Mouse (Mus musculus): Measurements from ENCODE around the gene Vkorc1l1. TPM values are rescaled to one million over a fixed set of nuclear protein-coding genes. Genes with fewer than 3 reads are reported as not detected.

The Vkorc1l1 gene
- polyA plus RNA-seq, 1 experiment: 32.4 TPM

DNA sequence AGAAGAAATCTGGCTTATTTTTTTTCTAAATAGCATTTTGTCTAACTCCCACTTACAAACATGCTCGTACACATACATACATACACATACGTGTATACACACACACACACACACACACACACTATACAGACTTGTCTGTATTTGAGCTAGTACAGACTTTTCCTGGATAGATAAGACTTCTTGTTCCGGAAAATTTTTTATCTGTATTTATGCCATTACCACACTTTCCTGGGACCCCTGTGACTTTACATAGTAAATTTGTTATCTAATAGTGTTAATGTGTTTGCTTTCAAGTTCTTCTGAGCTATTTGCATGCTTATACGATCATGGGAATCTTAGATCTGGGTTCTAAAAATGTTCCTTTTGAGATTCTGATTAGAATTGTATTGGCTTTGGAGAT is 10.4 kb downstream of the Vkorc1l1 start:
- H3K4me3 ChIP-seq (replicated peaks; ENCODE audit: insufficient read depth, low read depth, low read length): no peak overlapping the region
- H3K27ac ChIP-seq (ENCODE audit: insufficient read depth, low read length): no peak overlapping the region
- no peaks in the 10 kb centered on the region for H3K27me3 ChIP-seq (ENCODE audit: control insufficient read depth, insufficient read depth, low read length)
- WGBS: over 99% methylated on average over 4 of the region's 4 CpGs
- DNase-seq: no peak
- no peaks in the 10 kb centered on the region for H3K4me1 ChIP-seq (ENCODE audit: control insufficient read depth, insufficient read depth, low read length)
- TF ChIP-seq POLR2A (IDR thresholded peaks at IDR 0.05; ENCODE audit: borderline replicate concordance, insufficient read depth, low read length): no peak
- TF ChIP-seq CTCF (IDR thresholded peaks at IDR 0.05; ENCODE audit: borderline replicate concordance, insufficient read depth, low read depth, low read length): no peak

DNA sequence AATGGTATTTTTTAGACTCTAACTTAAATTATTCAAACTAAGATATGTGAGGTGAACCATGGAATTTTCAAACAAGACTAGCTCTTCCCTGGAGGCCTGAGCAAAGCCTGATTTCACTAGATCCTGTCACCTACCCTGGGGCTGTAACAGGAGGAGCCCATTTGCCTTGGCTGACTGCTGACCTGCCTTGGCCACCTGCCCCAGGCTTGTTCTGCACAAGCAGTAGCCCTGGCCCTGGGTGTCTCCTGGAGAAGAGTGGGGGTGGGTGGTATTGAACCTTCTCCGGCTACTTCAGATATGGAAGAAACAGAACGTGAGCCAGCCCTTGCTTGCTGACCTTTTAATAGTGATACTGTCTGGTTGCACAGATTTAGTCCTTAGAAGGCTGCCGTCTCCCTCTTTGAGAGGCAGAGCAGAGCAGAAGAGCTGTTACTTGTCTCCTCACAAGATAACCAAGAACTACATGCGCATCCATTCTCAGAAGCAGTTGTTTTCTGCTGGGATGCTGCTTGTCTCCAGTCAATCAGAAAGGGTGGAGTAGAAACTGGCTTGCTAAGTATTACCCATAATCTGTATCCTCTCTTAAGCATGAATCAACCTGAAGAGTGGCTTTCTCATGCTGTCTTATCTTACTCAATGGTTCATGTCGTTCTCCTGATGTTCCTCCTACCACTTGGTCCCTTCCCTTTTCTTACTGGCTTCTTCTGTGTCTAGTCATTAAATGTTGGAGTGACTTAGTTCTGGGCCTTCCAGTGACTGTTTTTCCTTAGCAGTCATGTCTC is 12.9 kb downstream of the Vkorc1l1 start:
- 51% methylated on average over 5 of the region's 5 CpGs for WGBS
- peak; percentile 49 to 61 for DNase-seq
- no peaks in the 10 kb centered on the region for H3K27me3 ChIP-seq (ENCODE audit: control insufficient read depth, insufficient read depth, low read length)
- H3K4me3 ChIP-seq (replicated peaks; ENCODE audit: insufficient read depth, low read depth, low read length): no peak overlapping the region
- H3K27ac ChIP-seq (ENCODE audit: insufficient read depth, low read length): no peak overlapping the region
- no peak for TF ChIP-seq CTCF (IDR thresholded peaks at IDR 0.05; ENCODE audit: borderline replicate concordance, insufficient read depth, low read depth, low read length)
- no peaks in the 10 kb centered on the region for H3K4me1 ChIP-seq (ENCODE audit: control insufficient read depth, insufficient read depth, low read length)

DNA sequence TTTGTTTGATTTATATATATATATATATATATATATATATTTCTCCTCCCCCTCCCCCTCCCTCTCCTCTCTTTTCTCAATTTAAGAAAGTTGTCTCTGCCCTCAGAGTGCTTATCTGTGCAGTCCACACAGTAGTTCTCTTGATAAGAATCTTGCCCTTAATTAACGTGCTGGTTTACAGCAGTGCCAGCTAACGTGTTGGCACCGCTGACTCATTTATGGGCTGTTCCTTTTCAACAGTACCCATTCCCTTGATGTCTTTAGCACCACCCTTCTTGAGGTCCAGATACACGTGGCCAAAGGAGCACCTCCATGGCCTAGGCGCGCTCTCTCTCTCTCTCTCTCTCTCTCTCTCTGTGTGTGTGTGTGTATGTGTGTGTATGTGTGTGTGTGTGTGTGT is 14.0 kb downstream of the Vkorc1l1 start:
- DNase-seq: no peak
- H3K4me1 ChIP-seq (ENCODE audit: control insufficient read depth, insufficient read depth, low read length): no peaks in the 10 kb centered on the region
- TF ChIP-seq POLR2A (IDR thresholded peaks at IDR 0.05; ENCODE audit: borderline replicate concordance, insufficient read depth, low read length) (no peak), CTCF (IDR thresholded peaks at IDR 0.05; ENCODE audit: borderline replicate concordance, insufficient read depth, low read depth, low read length) (no peak)
- no peak overlapping the region for H3K27ac ChIP-seq (ENCODE audit: insufficient read depth, low read length)
- 78% methylated on average over 6 of the region's 6 CpGs for WGBS
- no peak overlapping the region for H3K4me3 ChIP-seq (replicated peaks; ENCODE audit: insufficient read depth, low read depth, low read length)
- H3K27me3 ChIP-seq (ENCODE audit: control insufficient read depth, insufficient read depth, low read length): no peaks in the 10 kb centered on the region

DNA sequence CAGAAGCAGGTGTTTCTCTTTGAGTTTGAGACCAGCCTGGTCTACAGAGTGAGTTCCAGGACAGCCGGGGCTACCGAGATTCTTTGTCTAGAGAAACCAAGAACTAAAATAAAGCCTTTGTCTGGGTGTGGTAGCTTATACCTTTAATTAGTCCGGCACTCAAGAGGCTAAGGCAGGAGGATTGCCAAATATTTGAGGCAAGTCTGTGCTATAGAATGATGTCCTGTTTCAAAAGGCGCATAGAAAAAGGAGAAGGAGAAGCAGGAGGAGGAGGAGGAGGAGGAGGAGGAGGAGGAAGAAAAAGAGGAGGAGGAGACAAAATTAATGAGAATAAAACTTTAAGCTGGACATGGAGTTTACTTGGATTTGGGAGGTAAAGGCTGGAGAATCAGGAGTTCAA is 21.5 kb downstream of the Vkorc1l1 start:
- 84% methylated on average over 4 of the region's 4 CpGs for WGBS
- no peak for DNase-seq
- H3K27ac ChIP-seq (ENCODE audit: insufficient read depth, low read length): no peak overlapping the region
- H3K4me1 ChIP-seq (ENCODE audit: control insufficient read depth, insufficient read depth, low read length): no peaks in the 10 kb centered on the region
- no peak for TF ChIP-seq POLR2A (IDR thresholded peaks at IDR 0.05; ENCODE audit: borderline replicate concordance, insufficient read depth, low read length)
- no peak for TF ChIP-seq CTCF (IDR thresholded peaks at IDR 0.05; ENCODE audit: borderline replicate concordance, insufficient read depth, low read depth, low read length)
- no peaks in the 10 kb centered on the region for H3K27me3 ChIP-seq (ENCODE audit: control insufficient read depth, insufficient read depth, low read length)
- H3K4me3 ChIP-seq (replicated peaks; ENCODE audit: insufficient read depth, low read depth, low read length): no peak overlapping the region

DNA sequence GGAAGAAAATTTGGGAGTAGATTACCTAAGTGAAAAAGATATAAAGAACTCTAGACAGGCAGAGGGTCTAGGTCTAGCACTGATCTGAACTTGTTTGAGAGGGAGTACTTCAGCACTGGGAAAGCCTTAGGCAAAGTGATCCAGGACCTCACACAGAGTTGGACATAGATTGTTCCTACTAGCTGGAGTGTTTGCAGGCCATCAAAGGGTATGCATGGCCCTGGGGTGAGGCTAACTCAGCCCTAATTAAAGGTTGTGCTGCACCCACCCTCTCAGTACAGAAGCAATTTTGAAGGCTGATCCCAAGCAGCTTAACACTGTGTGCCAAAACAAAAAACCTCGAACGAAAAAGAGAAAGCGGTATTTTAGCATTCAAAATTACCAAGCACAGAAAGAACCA is 24.7 kb downstream of the Vkorc1l1 start:
- no peak for DNase-seq
- TF ChIP-seq POLR2A (IDR thresholded peaks at IDR 0.05; ENCODE audit: borderline replicate concordance, insufficient read depth, low read length): no peak
- no peak for TF ChIP-seq CTCF (IDR thresholded peaks at IDR 0.05; ENCODE audit: borderline replicate concordance, insufficient read depth, low read depth, low read length)
- 87% methylated on average over 3 of the region's 3 CpGs for WGBS
- H3K27ac ChIP-seq (ENCODE audit: insufficient read depth, low read length): no peak overlapping the region
- no peaks in the 10 kb centered on the region for H3K4me1 ChIP-seq (ENCODE audit: control insufficient read depth, insufficient read depth, low read length)
- no peak overlapping the region for H3K4me3 ChIP-seq (replicated peaks; ENCODE audit: insufficient read depth, low read depth, low read length)
- no peaks in the 10 kb centered on the region for H3K27me3 ChIP-seq (ENCODE audit: control insufficient read depth, insufficient read depth, low read length)

DNA sequence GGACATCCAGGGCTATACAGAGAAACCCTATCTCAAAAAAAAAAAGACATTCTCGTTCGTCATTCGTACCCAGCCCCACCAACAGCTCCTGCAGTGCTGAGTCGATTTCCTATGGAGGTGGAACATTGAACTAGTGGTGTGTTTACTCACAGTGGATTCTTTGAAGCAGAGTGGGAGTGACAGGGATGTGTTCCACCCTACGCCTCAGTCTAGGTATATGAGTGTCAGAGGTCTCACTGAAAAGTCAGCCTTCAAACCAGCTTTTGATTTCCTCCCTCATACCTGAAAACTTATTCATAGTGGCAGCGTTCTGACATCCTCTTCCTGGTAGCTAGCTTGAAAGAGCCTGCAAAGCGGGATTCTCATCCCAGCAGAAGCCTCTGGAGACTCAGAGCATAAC is 26.6 kb downstream of the Vkorc1l1 start:
- Histone ChIP-seq H3K27me3 (ENCODE audit: control insufficient read depth, insufficient read depth, low read length) (no peaks in the 10 kb centered on the region), H3K4me3 (replicated peaks; ENCODE audit: insufficient read depth, low read depth, low read length) (no peak overlapping the region), H3K27ac (ENCODE audit: insufficient read depth, low read length) (no peak overlapping the region), H3K4me1 (ENCODE audit: control insufficient read depth, insufficient read depth, low read length) (no peaks in the 10 kb centered on the region)
- TF ChIP-seq POLR2A (IDR thresholded peaks at IDR 0.05; ENCODE audit: borderline replicate concordance, insufficient read depth, low read length) (no peak), CTCF (IDR thresholded peaks at IDR 0.05; ENCODE audit: borderline replicate concordance, insufficient read depth, low read depth, low read length) (no peak)
- WGBS: 84% methylated on average over 7 of the region's 7 CpGs
- no peak for DNase-seq

DNA sequence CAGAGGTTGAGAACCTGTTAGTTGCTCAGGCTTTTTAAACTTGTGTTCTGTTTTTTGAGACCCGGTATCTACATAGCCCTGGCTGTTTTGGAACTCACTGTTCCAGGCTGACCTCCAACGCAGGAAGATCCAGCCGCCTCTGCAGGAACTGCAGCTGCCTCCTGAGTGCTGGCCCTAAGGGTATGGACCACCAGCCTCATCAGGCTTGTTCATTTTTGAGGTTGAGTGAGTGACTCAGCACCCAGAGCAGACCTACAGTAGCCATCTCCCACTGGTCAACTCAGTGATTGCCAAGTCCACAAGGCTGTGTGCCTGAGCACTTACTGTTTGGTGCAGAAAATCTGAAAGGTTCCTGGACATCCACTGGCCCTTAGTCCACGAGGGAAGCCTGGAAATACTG is 29.7 kb downstream of the Vkorc1l1 start:
- H3K4me3 ChIP-seq (replicated peaks; ENCODE audit: insufficient read depth, low read depth, low read length): no peak overlapping the region
- H3K27me3 ChIP-seq (ENCODE audit: control insufficient read depth, insufficient read depth, low read length): no peaks in the 10 kb centered on the region
- DNase-seq: no peak
- H3K27ac ChIP-seq (ENCODE audit: insufficient read depth, low read length): no peak overlapping the region
- H3K4me1 ChIP-seq (ENCODE audit: control insufficient read depth, insufficient read depth, low read length): no peaks in the 10 kb centered on the region
- WGBS: 81% methylated on average over 4 of the region's 4 CpGs
- no peak for TF ChIP-seq POLR2A (IDR thresholded peaks at IDR 0.05; ENCODE audit: borderline replicate concordance, insufficient read depth, low read length)

DNA sequence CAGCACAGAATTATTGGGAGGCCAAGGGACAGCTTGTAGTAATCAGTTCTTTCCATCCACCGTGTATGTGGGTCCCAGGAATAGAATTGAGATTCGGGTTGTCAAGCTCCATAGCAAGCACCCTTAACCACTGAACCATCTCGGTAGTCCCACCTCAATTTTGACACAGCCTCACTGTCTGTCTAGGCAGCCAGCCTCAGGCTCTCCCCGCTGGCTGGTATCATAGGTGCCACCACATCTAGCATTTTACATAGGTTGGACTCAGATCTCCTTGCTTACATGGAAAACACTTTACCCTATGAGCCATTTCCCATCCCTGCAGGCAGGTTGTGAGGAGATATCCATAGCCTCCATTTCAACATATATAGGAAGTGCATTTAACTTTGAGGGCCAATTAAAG is 32.6 kb downstream of the Vkorc1l1 start:
- WGBS: 93% methylated on average over 4 of the region's 4 CpGs
- Histone ChIP-seq H3K4me1 (ENCODE audit: control insufficient read depth, insufficient read depth, low read length) (no peaks in the 10 kb centered on the region), H3K27me3 (ENCODE audit: control insufficient read depth, insufficient read depth, low read length) (no peaks in the 10 kb centered on the region), H3K4me3 (replicated peaks; ENCODE audit: insufficient read depth, low read depth, low read length) (no peak overlapping the region), H3K27ac (ENCODE audit: insufficient read depth, low read length) (no peak overlapping the region)
- TF ChIP-seq POLR2A (IDR thresholded peaks at IDR 0.05; ENCODE audit: borderline replicate concordance, insufficient read depth, low read length): no peak
- no peak for TF ChIP-seq CTCF (IDR thresholded peaks at IDR 0.05; ENCODE audit: borderline replicate concordance, insufficient read depth, low read depth, low read length)
- no peak for DNase-seq

Measured in cerebellum, adult 2 months (tissue).